Mouse (Mus musculus) CH12.LX (cell line): ENCODE results near the gene Mrps2. TPM values are rescaled to one million over a fixed set of nuclear protein-coding genes. Genes with fewer than 3 reads are reported as not detected.

Source experiments
- DNase-seq: peaks from one replicate; pipeline ENCODE4 v3.0.0-alpha.2; 2013; ENCODE audit errors: extremely low read depth
- H3K27ac ChIP-seq: 2 replicates; pipeline ENCODE4 v1.5.1; 2012; ENCODE audit warnings: low read depth, mild to moderate bottlenecking, control low read depth, moderate library complexity; ENCODE audit not compliant: insufficient read depth
- H3K27me3 ChIP-seq: replicated peaks from 2 replicates; pipeline ENCODE3; 2012; ENCODE audit warnings: inconsistent platforms
- H3K36me3 ChIP-seq, 2 experiments: replicated peaks in 1 of 2; 2 replicates each; pipeline versions ENCODE3 to v1.6.1; 2012; ENCODE audit warnings: inconsistent platforms in 1 of 2, low read length in 1 of 2, mild to moderate bottlenecking in 1 of 2, mixed read lengths in 1 of 2, moderate library complexity in 1 of 2; ENCODE audit not compliant: control insufficient read depth in 1 of 2, insufficient read depth in 1 of 2
- H3K4me1 ChIP-seq, 2 experiments: 2 replicates each; pipeline ENCODE4 v1.6.1; 2012; ENCODE audit warnings: inconsistent platforms in 1 of 2, moderate library complexity in 1 of 2; ENCODE audit not compliant: insufficient read depth in 2 of 2, control insufficient read depth in 1 of 2
- H3K4me2 ChIP-seq: 2 replicates; pipeline ENCODE4 v1.6.1; 2012; ENCODE audit warnings: low read depth, mild to moderate bottlenecking, control low read depth; ENCODE audit not compliant: poor library complexity, insufficient read depth, severe bottlenecking
- H3K4me3 ChIP-seq, 3 experiments: fragments of 150-350 bp in 1 of 3; sonication (generic) in 1 of 3; replicated peaks in 1 of 3; 2 replicates each; pipeline versions ENCODE3 to v1.5.1; 2011 to 2012; ENCODE audit warnings: low read depth in 2 of 3, low read length in 2 of 3, mild to moderate bottlenecking in 2 of 3, moderate library complexity in 2 of 3, control low read depth in 1 of 3, improper control_type of control experiment in 1 of 3, inconsistent platforms in 1 of 3, mixed read lengths in 1 of 3; ENCODE audit not compliant: poor library complexity in 1 of 3
- H3K79me2 ChIP-seq: replicated peaks from 2 replicates; pipeline ENCODE4 v1.6.1; 2012; ENCODE audit warnings: mild to moderate bottlenecking, moderate library complexity; ENCODE audit not compliant: control insufficient read depth, poor library complexity, insufficient read depth, severe bottlenecking; ENCODE audit errors: extremely low read depth
- H3K9ac ChIP-seq: 2 replicates; pipeline ENCODE4 v1.6.1; 2012; ENCODE audit warnings: low read depth, mild to moderate bottlenecking, control low read depth, moderate library complexity; ENCODE audit not compliant: insufficient read depth
- H3K9me3 ChIP-seq: replicated peaks from 2 replicates; pipeline ENCODE3; 2012; ENCODE audit warnings: low read length, inconsistent platforms, mixed read lengths
- BHLHE40 ChIP-seq: IDR thresholded peaks from 2 replicates; pipeline ENCODE4 v1.6.1; 2011; ENCODE audit warnings: mild to moderate bottlenecking, low read depth, low read length, improper control_type of control experiment
- CTCF ChIP-seq, 2 experiments: IDR thresholded peaks in 1 of 2; conservative IDR thresholded peaks in 1 of 2; 2 replicates each; pipeline ENCODE4 v1.5.1; 2011 to 2012; ENCODE audit warnings: low read depth in 2 of 2, low read length in 2 of 2, improper control_type of control experiment in 1 of 2, inconsistent platforms in 1 of 2, mild to moderate bottlenecking in 1 of 2, moderate library complexity in 1 of 2
- E2F4 ChIP-seq: IDR thresholded peaks from 2 replicates; pipeline ENCODE4 v1.6.1; 2011; ENCODE audit warnings: low read depth, low read length, improper control_type of control experiment; ENCODE audit not compliant: insufficient replicate concordance
- GABPA ChIP-seq: IDR thresholded peaks from 2 replicates; pipeline ENCODE4 v1.6.1; 2012; ENCODE audit warnings: low read depth, low read length, improper control_type of control experiment, inconsistent platforms; ENCODE audit not compliant: insufficient replicate concordance
- JUN ChIP-seq: IDR thresholded peaks from 2 replicates; pipeline ENCODE4 v1.6.1; 2011; ENCODE audit warnings: low read depth, mild to moderate bottlenecking, low read length, improper control_type of control experiment, moderate library complexity; ENCODE audit not compliant: insufficient read depth
- JUND ChIP-seq: conservative IDR thresholded peaks from 2 replicates; pipeline ENCODE4 v1.6.1; 2011; ENCODE audit warnings: low read depth, low read length, improper control_type of control experiment
- MAFK ChIP-seq: IDR thresholded peaks from 2 replicates; pipeline ENCODE4 v1.6.1; 2011; ENCODE audit warnings: low read length, improper control_type of control experiment; ENCODE audit not compliant: insufficient replicate concordance
- MYC ChIP-seq: IDR thresholded peaks from 2 replicates; pipeline ENCODE4 v1.6.1; 2011; ENCODE audit warnings: low read depth, mild to moderate bottlenecking, improper control_type of control experiment, low read length
- POLR2A ChIP-seq: IDR thresholded peaks from 2 replicates; pipeline ENCODE4 v1.6.1; 2011; ENCODE audit warnings: low read depth, mild to moderate bottlenecking, improper control_type of control experiment, low read length
- RAD21 ChIP-seq: IDR thresholded peaks from 2 replicates; pipeline ENCODE4 v1.6.1; 2011; ENCODE audit warnings: low read depth, mild to moderate bottlenecking, low read length, improper control_type of control experiment, moderate library complexity
- SMC3 ChIP-seq: IDR thresholded peaks from 2 replicates; pipeline ENCODE4 v1.6.1; 2011; ENCODE audit warnings: low read depth, low read length, improper control_type of control experiment
- TCF12 ChIP-seq: IDR thresholded peaks from 2 replicates; pipeline ENCODE4 v1.6.1; 2014; ENCODE audit warnings: low read depth, mild to moderate bottlenecking, inconsistent platforms, low read length, improper control_type of control experiment
- UBTF ChIP-seq: IDR thresholded peaks from 2 replicates; pipeline ENCODE4 v1.6.1; 2012; ENCODE audit warnings: low read depth, mild to moderate bottlenecking, inconsistent platforms, low read length, improper control_type of control experiment, moderate library complexity
- USF1 ChIP-seq: IDR thresholded peaks from 2 replicates; pipeline ENCODE4 v1.6.1; 2014; ENCODE audit warnings: low read depth, mild to moderate bottlenecking, inconsistent platforms, low read length, improper control_type of control experiment
- ZNF384 ChIP-seq: IDR thresholded peaks from 2 replicates; pipeline ENCODE4 v1.6.1; 2012; ENCODE audit warnings: low read depth, low read length, improper control_type of control experiment, inconsistent platforms
- dilution Hi-C: fragments of 300-500 bp; cut with MboI; formaldehyde crosslinking; loops from 2 replicates; pipeline ENCODE4 v1.14.3; 2020; ENCODE audit warnings: low sequenced_read_pairs; ENCODE audit not compliant: extremely low pct_unique_long_range_greater_than_20kb, extremely low pct_ligation_motif_present
- in situ Hi-C: fragments of 300-500 bp; cut with MboI; formaldehyde crosslinking; loops from 3 replicates; pipeline ENCODE4 v1.14.3; 2019; ENCODE audit warnings: low sequenced_read_pairs, low pct_ligation_motif_present, low pct_unique_long_range_greater_than_20kb, mixed read lengths
- polyA plus RNA-seq: library from polyadenylated mRNA; unstranded; fragments of >175 nt; gene quantifications from 2 replicates; pipeline ENCODE4 v1.2.1, GENCODE M21; 2012; ENCODE audit warnings: low read depth; ENCODE audit not compliant: insufficient read length
- total RNA-seq, 2 experiments: library from RNA; depleted of rRNA; stranded (reverse); fragments of 300-350 nt in 1 of 2; fragments of >200 nt in 1 of 2; gene quantifications; 2 replicates each; pipeline ENCODE4 v1.2.3; 2012 to 2014

Mrps2 gene
- total and polyA plus RNA-seq, 3 experiments = 21.3 to 78.5 (median 46.6) TPM

DNA sequence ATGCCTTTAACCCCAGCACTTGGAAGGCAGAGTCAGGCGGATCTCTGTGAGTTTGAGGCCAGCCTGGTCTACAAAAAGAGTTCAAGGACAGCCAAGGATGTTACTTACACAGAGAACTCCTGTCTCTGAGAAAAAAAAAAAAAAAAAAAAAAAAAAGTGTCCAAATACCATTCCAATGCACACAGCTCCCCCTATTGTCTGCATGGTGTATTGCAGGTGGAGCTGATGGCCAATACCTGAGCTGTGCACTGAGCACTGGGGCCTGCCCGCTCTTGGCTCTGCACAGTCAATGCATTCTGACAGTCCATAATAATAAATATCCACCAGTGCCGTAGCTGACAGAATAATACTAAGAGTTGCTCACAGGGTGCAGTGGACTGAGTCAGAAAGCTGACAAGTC, 3.9 kb upstream of the Mrps2 start:
- dilution Hi-C loops = no loop called here
- Histone ChIP-seq H3K4me2 (no peak overlapping the region), H3K9ac (no peak overlapping the region), H3K27me3 (peaks cover 62% of the 10 kb centered on the region), H3K27ac (no peak overlapping the region), H3K4me3 (no peak overlapping the region), H3K9me3 (no peaks in the 10 kb centered on the region), H3K4me1 (peaks cover 5 to 10% of the 10 kb centered on the region in 2 experiments), H3K36me3 (peaks cover 0 to 2% of the 10 kb centered on the region in 2 experiments), H3K79me2 (peaks cover 9% of the 10 kb centered on the region)
- in situ Hi-C loops = no loop called here
- peak; percentile 79 for DNase-seq
- TF ChIP-seq USF1 (no peak), GABPA (no peak), SMC3 (peak; percentile 37; the same call in 1 of the 2 replicates), POLR2A (no peak), UBTF (peak; percentile 64; the same call in 1 of the 2 replicates), CTCF (conservative IDR thresholded peaks at IDR 0.05 in 1 of 2, IDR thresholded peaks at IDR 0.05 in 1 of 2; ENCODE audit: low read depth in 2 of 2, low read length in 2 of 2) (peak; percentile 84 to 93), RAD21 (peak; percentile 67), MYC (no peak), ZNF384 (peak; percentile 100)

DNA sequence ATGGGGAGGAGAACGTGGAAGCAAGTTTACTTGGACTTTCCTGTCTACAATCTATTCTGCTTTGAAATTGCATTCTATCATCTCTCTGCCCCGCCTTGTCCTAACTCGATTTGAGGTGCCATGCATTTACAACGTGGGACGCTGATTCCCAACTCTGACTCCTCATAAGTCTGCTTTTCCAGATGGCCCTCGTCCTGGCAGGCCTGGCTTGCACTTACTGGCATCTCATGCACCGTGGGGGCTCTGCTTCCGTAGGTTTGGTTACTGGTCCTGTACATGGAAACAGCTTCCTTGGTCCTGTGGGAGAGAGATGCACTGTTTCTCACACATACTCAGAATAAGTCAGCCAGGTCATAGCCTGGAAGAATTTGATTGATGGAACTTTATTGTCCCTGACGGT, 2.9 kb upstream of the Mrps2 start:
- in situ Hi-C loops (no loop called here), dilution Hi-C loops (no loop called here)
- Histone ChIP-seq H3K4me3 (no peak overlapping the region), H3K27me3 (peaks cover 60% of the 10 kb centered on the region), H3K4me2 (no peak overlapping the region), H3K9me3 (no peaks in the 10 kb centered on the region), H3K27ac (no peak overlapping the region), H3K9ac (no peak overlapping the region), H3K79me2 (peaks cover 14% of the 10 kb centered on the region), H3K36me3 (peaks cover 9 to 12% of the 10 kb centered on the region in 2 experiments), H3K4me1 (peaks cover 11 to 20% of the 10 kb centered on the region in 2 experiments)
- TF ChIP-seq JUND = no peak
- TF ChIP-seq BHLHE40 = no peak
- TF ChIP-seq TCF12 = no peak
- no peak for TF ChIP-seq MAFK
- TF ChIP-seq ZNF384 = no peak
- no peak for TF ChIP-seq JUN
- no peak for TF ChIP-seq E2F4
- DNase-seq = no peak
